ENCODE assay signal across 9 mouse cellular contexts in genomic region chr5:139017371-139018124, GRCm38 (mm10). TPM values are rescaled to one million over a fixed set of nuclear protein-coding genes. Genes with fewer than 3 reads are reported as not detected.
DNase-seq lines count a peak whose midpoint lies in the region; ATAC-seq and TF ChIP-seq lines count a peak whose summit lies in the region.
"Had no signal": no experiment of that assay in that cellular context is flagged by ENCODE, and none has a peak within 500 bp of the region (broad histone marks: within the 10 kb centered on the region; RNA-seq: fewer than 3 reads in every experiment).

No protein-coding gene starts in this region.

- no peak for ATAC-seq in heart, embryonic 11.5 days (replicated peaks; ENCODE audit: insufficient number of reproducible peaks, low FRiP score, low TSS enrichment)
- peak; percentile 56 for ATAC-seq in heart, embryonic 14.5 days (ENCODE audit: insufficient number of reproducible peaks, insufficient read depth, low FRiP score, low read depth)
- ATAC-seq in erythroid progenitor cell, adult 5-6 weeks (replicated peaks; ENCODE audit: low FRiP score, poor library complexity, severe bottlenecking), result no peak

- TF ChIP-seq POLR2A in lung, adult 2 months (IDR thresholded peaks at IDR 0.05; ENCODE audit: borderline replicate concordance, extremely low read depth, low read depth, low read length), result no peak

- no peak overlapping the region for H3K9ac ChIP-seq in heart, embryonic 11.5 days (ENCODE audit: low read depth, low read length)
- no peak overlapping the region for H3K9ac ChIP-seq in heart, embryonic 14.5 days (ENCODE audit: low read length)
- H3K9ac ChIP-seq: neural tube, embryonic 13.5 days had no signal

- H3K36me3 ChIP-seq in heart, embryonic 11.5 days (ENCODE audit: control insufficient read depth, insufficient read depth, low read length), result no peaks in the 10 kb centered on the region
- H3K36me3 ChIP-seq in heart, embryonic 14.5 days (ENCODE audit: control insufficient read depth, insufficient read depth, low read length), result no peaks in the 10 kb centered on the region

- peak; percentile 99 for DNase-seq in heart, adult 11 months
- DNase-seq in adrenal gland, adult 2 months, result peak; percentile 88
- peak; percentile 68 for DNase-seq in lung, adult 2 months
- DNase-seq in c-Kit-positive CD71-positive TER-119-positive erythroid progenitor cells, embryonic 14.5 days (ENCODE audit: low spot score), result no peak
- no peak for DNase-seq in thymus, postnatal 4 days

- H3K9me3 ChIP-seq in heart, embryonic 11.5 days (replicated peaks; ENCODE audit: control insufficient read depth, low read length), result no peaks in the 10 kb centered on the region
- no peaks in the 10 kb centered on the region for H3K9me3 ChIP-seq in heart, embryonic 14.5 days (ENCODE audit: control insufficient read depth, low read length)
- H3K9me3 ChIP-seq: neural tube, embryonic 13.5 days had no signal

- 65% methylated on average over 15 of the region's 15 CpGs for WGBS in heart, embryonic 11.5 days (ENCODE audit: insufficient replicate concordance)
- 61% methylated on average over 15 of the region's 15 CpGs for WGBS in heart, embryonic 14.5 days
- 56% methylated on average over 15 of the region's 15 CpGs for WGBS in lung, adult 2 months

- no peak for TF ChIP-seq CTCF in lung, adult 2 months (IDR thresholded peaks at IDR 0.05; ENCODE audit: insufficient read depth, low read length)

- peaks cover 6% of the 10 kb centered on the region; the same call in 1 of the 2 replicates for H3K4me1 ChIP-seq in heart, embryonic 11.5 days (ENCODE audit: control insufficient read depth, insufficient read depth, low read length)
- peaks cover 8 to 20% of the 10 kb centered on the region in 2 experiments for H3K4me1 ChIP-seq in heart, embryonic 14.5 days (ENCODE audit: control insufficient read depth in 2 of 2, insufficient read depth in 2 of 2, low read length in 2 of 2)
- peaks cover 5% of the 10 kb centered on the region; the same call in 1 of the 2 replicates for H3K4me1 ChIP-seq in lung, adult 2 months (ENCODE audit: control insufficient read depth, insufficient read depth, low read length)
- H3K4me1 ChIP-seq: neural tube, embryonic 13.5 days had no signal

- H3K27me3 ChIP-seq in heart, embryonic 11.5 days (ENCODE audit: control insufficient read depth, insufficient read depth, low read length), result no peaks in the 10 kb centered on the region
- H3K27me3 ChIP-seq in heart, embryonic 14.5 days (ENCODE audit: control insufficient read depth, insufficient read depth, low read length), result no peaks in the 10 kb centered on the region
- H3K27me3 ChIP-seq: neural tube, embryonic 13.5 days had no signal

- H3K4me2 ChIP-seq in heart, embryonic 11.5 days, result no peak overlapping the region
- no peak overlapping the region for H3K4me2 ChIP-seq in heart, embryonic 14.5 days (ENCODE audit: low read length)
- H3K4me2 ChIP-seq: neural tube, embryonic 13.5 days had no signal

- no peak overlapping the region for H3K4me3 ChIP-seq in heart, embryonic 11.5 days (ENCODE audit: low read depth, low read length)
- H3K4me3 ChIP-seq in heart, embryonic 14.5 days (ENCODE audit: control insufficient read depth in 1 of 2, insufficient read depth in 1 of 2, low read depth in 1 of 2, low read length in 2 of 2), result no peak overlapping the region
- H3K4me3 ChIP-seq in lung, adult 2 months (replicated peaks; ENCODE audit: extremely low read depth, low read depth, low read length), result no peak overlapping the region
- H3K4me3 ChIP-seq: neural tube, embryonic 13.5 days had no signal

- H3K27ac ChIP-seq in heart, embryonic 11.5 days (ENCODE audit: low read depth, low read length), result no peak overlapping the region
- no peak overlapping the region for H3K27ac ChIP-seq in heart, embryonic 14.5 days (replicated peaks in 1 of 2; ENCODE audit: control insufficient read depth in 1 of 2, insufficient read depth in 1 of 2, low read depth in 2 of 2, low read length in 2 of 2)
- H3K27ac ChIP-seq: neural tube, embryonic 13.5 days had no signal

RNA-seq across cellular contexts. Expression of gene Pdgfa, which starts 20.4 kb away (rescaled TPM):
- 29.3 and 30.8 TPM in 2 replicates for polyA plus RNA-seq in heart, embryonic 11.5 days (2014; fragmentation: Nextera tagmentation; extraction: Ambion mirVana)
- total RNA-seq in adrenal gland, adult 2 months (2021), result 10 to 100 TPM; 23.8 to 37.5 TPM
- polyA plus RNA-seq in adrenal gland, adult 2 months (2012; rRNA removed), result 42.9 and 56.9 TPM in 2 replicates
- polyA plus RNA-seq in heart, embryonic 14.5 days (2014; fragmentation: Nextera tagmentation; extraction: Ambion mirVana), result 51.5 and 53.3 TPM in 2 replicates
- 91.5 and 105 TPM in 2 replicates for polyA plus RNA-seq in lung, adult 2 months (2012; rRNA removed)
- total RNA-seq in erythroid progenitor cell, adult 5-6 weeks (2015; ENCODE audit: low replicate concordance), result not detected in 2 replicates
- total RNA-seq in erythroid progenitor cell, adult 5-6 weeks (2017; ENCODE audit: low replicate concordance), result 0.77 TPM in 1 of 2 replicates, not detected in the other

Comparison
In these comparisons a context has a peak if more than half of its experiments do, and no peak if none do; other contexts are left out.
1. DNase-seq: peak in heart, adult 11 months (single experiment), adrenal gland, adult 2 months (single experiment) and lung, adult 2 months (single experiment); none in c-Kit-positive CD71-positive TER-119-positive erythroid progenitor cells, embryonic 14.5 days (single experiment) and thymus, postnatal 4 days (single experiment).